Mouse (Mus musculus) adrenal gland, adult 18-20 months (tissue): Measurements from ENCODE around the gene Gadl1. TPM values are rescaled to one million over a fixed set of nuclear protein-coding genes. Genes with fewer than 3 reads are reported as not detected.

ENCODE experiments used
- DNase-seq, 2 experiments: peaks; one replicate each; pipeline ENCODE4 v3.0.0; 2021 to 2022; ENCODE audit warnings: low spot score in 2 of 2
- total RNA-seq, 2 experiments: library from RNA; stranded (reverse); gene quantifications; 1 replicate in 1 of 2; 2 replicates in 1 of 2; pipeline ENCODE4 v1.2.3; 2021

Gene Gadl1
- total RNA-seq, 2 experiments from 2014 or later: 0.23 TPM; not detected in 1

DNA sequence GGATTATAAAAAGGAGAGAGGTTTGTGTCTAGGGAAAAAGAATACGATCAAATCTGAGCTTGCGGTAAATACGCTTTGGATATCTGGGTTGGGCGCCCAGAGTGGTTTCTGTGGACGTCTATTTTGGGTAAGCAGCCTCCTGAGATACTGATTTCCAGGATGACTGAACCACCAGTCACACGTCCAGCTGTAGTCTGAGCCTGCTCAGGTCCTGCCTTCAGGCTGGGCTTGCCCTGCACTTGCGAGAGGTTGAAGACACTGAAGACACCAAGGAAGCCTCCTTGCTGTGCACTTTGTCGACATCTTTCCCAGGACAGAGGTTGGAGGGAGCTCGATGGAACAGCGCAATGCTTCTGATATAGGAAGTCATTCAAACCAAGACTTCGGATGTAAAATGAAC lies 25.0 kb downstream of the Gadl1 start:
- DNase-seq: no peak

DNA sequence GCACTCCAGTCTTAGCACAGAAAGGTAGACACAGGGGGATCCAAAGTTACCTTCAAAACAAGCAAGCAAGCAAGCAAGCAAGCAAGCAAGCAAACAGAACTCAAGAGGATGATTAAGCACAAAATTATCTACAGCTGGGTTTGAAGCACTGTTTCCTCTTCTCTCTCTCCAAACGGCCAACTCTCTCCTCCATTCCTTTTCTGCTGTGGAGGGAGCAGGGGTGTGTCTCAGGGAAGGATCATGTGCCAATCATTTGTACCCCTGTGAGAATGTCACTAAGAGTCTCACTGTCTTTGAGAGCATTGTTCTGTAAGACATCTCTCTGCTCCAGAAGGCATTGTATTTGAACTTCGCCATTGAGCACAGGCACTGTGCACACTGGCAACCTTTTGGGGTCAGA lies 27.1 kb downstream of the Gadl1 start:
- no peak for DNase-seq

DNA sequence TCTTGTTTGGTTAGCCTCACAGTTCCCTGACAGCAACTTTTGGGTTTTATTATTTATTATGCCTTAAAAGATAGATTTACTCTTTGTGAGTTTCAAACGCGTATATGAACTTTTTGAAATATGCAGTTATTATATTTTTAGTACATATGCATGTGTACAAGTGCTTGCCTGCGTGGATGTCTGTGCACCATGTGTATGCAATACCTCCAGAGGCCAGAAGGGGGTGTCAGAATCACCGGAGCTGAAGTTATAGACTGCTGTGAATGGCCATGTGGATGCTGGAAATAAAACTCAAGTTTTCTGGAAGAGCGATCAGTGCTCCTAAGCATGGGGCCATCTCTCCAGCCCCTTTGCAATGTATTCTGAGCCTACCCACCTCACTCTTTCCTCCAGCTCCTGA lies 28.7 kb downstream of the Gadl1 start:
- no peak for DNase-seq

DNA sequence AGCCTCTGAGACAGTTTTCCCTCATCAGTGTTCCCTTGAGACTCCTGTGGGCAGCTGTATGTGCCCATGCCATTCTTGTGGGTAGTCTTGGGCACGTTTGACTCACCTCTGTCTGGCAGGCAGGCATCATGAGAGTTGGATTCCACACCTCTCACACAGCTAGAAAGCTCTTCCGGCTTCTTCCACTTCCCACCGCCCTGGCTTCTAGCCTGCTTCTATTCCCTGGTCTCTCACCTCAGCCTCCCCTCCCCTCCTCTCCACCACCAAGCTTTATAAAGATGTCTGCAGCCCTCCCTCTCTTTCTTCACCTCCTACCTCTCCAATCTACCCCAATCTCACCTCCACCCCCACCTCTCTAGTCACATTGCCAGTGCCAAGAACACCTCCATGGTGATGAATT lies 30.2 kb downstream of the Gadl1 start:
- no peak for DNase-seq

DNA sequence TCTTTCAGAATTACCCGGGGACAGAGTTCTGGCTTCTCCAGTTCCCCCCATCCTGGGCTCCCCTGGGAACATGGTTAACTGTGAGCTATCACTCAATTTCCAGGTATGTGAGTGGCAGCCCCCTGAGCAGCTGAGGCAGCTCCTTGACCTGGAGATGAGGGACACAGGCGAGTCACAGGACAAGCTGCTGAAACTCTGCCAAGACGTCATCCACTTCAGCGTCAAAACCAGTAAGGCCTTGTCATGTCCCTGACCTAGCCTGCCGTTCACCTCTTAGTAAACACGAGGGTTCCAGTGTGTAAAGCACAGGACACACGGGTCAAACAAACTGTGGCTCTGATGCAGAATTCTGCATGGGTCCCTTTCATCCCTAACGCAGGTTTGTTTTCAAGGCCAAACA lies 31.9 kb downstream of the Gadl1 start:
- peak in 1 of 2 experiments; percentile 48 for DNase-seq

DNA sequence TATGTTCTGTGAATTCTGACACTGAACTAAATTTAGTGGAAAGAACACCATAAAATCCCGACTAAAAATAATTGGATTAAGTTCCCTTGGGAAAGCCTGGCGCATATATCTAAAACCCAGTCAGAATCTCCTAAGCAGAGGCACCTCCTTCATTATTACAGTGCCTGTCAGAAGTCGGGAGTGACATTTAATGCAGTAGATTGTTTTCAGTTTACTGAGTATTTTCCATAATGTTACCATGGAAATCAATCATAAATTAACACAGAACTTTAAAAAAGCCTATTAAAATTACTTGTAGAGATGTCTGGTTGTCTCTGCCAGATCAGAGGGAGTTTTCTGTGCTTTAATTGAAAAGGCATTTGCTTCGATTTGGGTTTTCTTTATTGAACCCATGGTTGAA lies 33.2 kb downstream of the Gadl1 start:
- no peak for DNase-seq

DNA sequence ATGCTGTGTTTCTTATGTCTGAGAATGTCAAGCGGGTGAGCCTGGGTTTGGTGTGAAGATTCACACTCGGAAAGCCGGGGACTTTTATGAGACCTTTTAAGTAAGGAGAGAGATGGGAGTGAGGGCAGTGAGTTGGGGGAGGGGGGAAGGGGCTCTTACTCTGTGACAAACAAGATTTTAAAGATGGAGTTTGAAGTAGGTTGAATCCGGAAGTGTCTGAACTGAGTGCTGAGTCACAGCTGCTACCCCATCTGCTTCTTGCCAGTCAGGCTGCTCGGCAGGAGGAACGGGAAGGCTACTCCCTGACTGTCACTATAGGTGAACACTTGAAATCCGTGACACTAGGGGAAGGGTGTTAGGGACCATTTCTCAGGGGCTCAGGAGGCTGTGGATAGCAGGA lies 33.7 kb downstream of the Gadl1 start:
- no peak for DNase-seq

DNA sequence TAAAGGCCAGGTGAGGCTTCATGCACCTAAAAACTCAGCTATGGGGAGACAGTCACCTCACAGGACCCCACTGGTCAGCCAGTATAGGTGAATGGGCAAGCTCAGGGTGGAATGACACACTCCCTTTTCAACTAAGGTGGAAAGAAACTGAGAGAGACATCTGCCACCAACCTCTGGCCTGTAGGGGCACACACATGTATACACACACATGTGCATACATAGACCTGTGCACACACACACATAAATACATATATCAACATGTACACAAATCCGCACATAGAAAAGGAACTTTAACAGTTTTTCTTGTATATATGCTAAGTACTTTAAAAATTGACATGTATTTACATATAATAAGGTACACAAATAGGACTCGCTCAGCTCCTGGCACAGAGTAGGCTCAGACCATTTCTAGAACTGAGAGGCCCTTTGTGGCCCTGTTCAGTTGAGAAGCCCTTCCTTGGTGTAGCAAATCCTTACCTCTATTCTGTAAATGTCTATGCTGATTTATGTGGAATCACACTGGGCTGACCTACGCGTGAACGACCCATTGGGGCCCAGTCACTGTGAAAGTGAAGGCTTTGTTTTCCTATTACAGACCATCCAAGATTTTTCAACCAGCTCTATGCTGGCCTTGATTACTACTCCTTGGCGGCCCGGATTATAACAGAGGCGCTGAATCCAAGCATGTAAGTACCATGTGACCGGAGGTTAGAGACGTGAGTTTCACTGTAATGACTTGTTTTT lies 34.5 kb downstream of the Gadl1 start:
- no peak for DNase-seq

DNA sequence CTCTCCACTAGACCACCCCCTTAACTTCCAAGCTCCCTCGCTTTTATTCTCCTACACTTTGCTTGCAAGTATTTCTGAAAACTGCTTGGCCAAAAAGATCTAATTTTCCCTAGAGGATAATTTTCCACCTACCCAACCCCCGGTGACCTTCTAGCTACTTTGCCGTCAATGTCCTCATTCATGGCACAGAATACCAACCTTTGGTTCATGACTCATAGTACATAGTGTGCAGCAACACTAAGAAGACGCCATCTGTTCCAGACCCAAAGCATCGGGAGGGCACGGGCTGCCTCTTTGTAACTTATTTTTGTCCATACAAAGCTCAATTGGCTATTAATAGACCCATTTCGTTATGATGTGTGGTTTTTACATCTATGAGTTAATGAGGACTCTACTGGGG lies 55.8 kb downstream of the Gadl1 start:
- no peak for DNase-seq

DNA sequence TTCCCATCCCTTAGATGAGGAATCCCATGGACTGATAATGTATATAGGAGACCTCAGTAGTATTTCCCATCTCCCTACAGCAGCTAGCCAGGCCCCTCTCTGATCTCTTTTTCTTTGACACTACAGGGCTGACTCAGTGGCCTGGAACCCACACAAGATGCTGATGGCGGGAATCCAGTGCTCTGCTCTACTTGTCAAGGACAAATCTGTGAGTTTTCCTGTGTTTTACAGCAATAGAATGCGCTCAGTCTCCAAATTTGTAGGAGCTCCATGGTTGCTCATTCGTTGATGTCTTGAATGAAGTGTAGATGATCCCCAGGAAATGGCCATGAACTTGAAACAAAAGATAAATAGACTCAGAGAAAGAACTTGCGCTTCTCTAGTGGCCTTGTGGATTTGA lies 56.9 kb downstream of the Gadl1 start:
- peak in 1 of 2 experiments; percentile 28 for DNase-seq

DNA sequence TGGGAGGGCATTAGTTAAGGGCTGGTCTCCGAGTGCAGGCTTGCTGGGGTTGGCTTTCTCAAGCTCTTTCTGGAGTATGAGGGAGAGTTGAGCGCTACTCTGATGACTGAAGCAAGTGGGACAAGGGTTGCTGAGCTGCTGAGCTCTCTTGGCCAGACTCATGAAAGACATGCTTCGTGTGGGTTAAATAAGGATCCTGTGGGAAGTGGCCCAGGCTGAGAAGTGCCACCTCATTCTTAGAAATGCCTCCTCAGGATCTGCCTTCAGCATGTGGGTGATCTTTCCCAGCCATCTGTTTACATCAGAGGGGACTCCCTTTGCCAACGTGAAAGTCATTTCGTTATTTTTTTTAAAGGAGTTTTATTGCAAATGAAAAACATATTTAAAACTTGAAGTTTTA lies 57.5 kb downstream of the Gadl1 start:
- no peak for DNase-seq

DNA sequence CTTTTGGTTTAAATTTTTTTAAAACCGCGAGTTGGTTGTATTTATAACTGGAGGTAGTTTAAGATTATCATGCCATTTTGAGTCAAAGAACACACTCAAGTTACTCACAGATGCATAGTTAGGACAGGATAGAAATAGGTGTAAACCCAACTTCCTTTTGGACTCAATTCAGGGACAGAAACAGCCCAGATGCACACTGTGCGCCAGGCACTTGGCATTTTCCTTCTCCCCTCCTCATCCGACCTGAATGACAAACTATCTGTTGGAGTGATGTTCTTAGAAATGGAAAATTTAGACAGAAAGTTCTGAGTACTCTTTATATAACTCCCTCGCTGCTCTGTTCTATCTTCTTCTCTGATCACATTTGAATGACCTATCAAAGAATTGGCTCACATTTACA lies 58.4 kb downstream of the Gadl1 start:
- no peak for DNase-seq

DNA sequence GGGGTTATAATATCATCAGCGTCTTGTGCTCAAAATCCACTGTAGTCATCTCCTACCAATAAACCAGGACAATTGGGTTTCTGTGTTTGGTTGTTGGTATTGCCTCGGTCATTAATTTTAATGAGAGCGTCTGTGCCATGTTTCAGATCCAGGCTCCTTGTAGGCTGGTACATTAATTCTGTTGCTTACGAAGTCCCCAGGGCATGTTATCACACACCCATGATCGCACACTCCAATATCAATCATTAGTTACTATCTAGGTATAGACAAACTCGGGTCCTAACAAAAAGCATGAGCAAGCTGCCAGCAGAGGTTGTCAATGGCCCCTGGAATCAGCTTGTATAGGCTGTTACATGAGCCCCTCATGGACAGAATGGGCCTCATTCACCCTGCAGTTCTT lies 67.6 kb downstream of the Gadl1 start:
- no peak for DNase-seq

DNA sequence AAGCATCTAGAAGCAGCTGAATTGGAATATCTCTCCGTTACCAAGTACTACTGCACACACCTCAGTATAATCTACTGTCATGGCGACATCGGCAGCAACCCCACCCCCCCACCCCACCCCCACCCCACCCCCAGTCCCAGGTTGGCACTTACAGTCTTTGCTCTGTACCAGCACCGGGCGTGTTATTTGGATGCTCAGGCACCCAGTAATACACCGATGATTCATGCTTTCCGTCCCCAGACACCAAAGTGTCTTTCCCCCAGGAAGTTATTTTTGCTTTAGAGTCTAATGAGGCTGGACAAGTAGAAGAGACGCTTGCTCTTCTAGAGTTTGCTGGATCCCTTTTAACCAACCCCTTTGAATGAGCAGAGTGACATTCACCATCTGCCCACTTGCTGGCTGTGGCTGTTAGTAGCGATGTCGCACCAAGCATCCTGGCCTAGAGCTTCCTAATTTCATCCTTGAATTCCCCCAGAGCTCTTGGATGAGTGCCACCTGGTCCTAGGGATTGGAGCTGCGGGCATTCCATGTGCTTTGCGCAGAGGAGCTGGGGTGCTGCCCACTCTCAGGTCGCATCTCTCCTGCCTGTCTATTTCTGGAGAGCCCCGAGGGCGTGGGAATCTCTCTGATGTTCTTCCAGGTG lies 68.5 kb downstream of the Gadl1 start:
- DNase-seq: peak in 1 of 2 experiments; percentile 37

DNA sequence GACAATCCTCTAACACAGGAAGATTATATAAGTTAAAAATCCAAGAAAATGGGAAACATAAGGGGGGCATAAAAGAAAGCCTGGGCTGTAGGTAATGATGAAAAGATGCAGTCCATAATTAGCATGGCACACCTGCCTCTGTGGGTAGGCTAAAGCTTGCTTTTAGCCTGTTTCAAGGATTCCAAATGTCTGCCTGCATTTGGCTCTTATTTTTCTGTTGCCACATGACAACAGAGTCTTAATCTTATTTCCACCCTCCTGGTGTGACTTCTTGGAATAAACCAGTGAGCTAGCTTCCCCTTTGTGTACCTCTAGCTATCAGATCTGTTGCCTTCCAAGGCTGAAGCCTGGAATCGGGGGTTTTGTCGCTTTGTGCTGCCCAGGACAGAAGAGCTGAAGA lies 69.2 kb downstream of the Gadl1 start:
- no peak for DNase-seq

DNA sequence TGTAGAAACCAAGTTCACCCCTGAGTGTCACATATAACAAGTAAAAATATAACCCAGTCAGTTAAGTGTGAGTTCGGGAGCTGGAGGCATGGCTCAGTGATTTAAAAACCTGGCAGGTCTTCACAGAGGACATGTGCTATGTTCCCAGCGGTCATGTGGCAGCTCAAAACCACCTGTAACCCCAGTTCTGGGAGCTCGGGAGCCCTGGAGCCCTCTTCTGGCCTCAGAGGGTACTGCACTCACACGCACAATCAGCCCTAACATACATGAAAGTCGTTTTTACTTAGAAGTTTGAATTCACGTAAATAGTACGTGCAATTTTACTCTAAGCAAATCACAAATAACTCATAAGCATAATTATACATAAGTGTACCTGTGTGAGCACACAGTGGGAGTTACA lies 81.4 kb downstream of the Gadl1 start:
- no peak for DNase-seq

DNA sequence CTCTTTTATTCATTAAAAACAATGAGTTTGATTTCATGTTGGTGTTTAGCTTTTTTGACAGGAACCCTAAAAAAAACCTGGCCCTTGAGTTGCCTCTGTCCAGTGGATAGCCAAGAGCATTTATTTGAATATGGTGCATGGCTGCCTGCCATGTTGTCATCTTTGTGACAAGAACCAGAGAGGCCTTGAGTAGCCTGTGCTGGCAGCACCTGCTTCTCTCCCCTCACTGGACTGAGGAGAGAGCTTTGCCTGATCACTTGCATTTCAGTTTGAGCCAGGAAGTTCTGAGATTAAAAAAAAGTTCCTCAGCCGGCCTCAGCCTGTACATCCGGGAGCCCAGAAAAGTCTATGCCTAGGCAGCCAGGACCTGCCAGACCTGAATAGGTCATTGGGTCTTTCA lies 85.5 kb downstream of the Gadl1 start:
- no peak for DNase-seq

DNA sequence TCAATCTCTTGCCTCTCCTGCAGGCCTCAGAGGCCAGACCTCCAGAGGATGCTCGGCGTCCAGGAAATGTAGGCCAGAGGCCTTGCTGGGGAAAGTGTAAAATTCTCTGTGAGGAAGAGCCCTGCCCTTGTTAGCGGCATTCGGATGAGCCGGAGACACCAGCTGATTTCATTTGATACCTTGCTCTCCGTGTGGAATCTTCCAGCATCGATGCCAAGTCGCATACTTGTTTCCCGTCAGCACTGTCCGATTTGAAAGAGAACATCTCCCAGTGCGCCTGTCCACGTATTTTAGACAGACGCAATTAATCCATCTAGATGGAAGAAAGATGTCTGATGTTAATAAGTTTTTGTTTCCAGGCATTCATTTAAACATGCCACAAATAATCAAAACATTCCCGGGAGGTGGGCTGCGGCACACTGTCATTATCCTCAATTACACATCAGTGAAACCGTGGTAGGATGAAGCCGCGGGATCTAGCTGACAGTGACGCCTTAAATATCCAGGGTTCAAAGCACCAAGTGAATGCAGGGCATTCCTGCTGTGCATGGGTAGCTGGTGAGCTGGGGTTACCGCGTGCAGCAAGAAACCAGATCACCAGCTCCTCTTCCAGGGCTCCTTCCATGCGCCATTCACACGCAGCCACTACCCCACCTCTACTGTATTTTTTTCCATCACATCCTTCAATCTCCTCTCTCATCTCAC lies 86.8 kb downstream of the Gadl1 start:
- DNase-seq: no peak

DNA sequence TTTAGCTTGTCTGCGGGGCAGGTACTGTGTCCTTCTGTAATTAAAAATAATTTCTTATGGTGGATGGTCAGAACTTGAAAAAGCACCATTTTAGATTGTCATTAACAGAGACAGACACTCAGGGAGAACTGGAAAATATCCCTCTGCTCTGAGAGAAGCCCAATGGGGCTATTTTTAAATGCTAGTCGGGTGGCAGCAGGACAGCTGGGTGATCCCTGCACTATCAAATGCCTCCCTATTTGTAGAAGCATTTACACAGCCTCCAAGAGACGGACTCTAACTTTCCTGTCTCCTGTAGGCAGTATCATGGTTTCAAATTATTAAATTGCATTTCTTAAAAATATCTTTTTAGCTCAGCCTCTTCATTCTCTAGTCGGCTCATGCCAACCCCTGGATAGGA lies 89.1 kb downstream of the Gadl1 start:
- DNase-seq: no peak

DNA sequence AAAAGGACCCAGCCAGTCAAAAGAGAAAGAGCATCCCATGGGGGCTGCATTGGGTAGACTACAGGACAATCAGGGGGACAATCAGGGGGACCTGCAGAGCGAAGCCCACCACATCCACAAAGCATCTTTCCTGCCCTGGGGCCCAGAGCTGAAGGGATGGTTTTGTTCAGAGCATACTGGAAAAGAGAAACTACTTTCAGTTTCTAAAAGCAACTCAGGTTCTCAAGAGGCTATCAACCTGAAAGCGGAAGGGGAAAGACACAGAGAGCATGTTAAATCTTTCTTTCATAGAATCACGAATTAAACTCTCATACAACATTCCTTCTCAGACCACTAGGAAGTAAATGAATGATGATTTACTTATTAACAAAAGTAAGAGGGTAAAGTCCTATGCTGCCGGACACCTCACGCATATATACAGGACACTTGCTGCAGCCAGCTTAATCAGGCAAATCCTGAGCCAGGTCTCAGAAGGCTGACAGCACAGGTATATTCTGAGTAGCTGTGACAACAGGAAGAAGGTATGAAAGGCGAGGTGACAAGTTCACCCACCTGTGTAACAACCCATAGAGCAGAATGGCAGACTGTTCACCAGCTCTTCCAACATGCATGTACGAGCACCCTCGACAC lies 90.2 kb downstream of the Gadl1 start:
- DNase-seq: no peak

DNA sequence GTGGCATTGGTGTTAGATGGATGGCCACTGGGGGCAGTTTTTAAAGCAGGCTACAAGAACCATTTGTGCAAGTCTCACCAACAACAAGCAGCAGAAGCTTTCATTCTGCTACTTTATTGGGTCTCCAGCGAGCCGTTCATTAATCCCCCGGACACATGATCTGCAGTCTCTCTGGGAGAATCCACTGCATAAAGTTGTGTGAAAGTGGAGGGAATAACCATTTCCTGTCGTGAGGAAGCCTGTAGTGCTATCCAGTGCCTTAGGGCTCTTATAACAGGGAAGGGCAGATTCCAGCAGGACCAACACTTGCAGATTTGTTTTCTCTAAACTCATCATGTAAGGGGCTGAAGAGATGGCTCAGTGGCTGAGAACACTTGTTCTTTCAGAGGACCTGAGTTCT lies 104.7 kb downstream of the Gadl1 start:
- no peak for DNase-seq

DNA sequence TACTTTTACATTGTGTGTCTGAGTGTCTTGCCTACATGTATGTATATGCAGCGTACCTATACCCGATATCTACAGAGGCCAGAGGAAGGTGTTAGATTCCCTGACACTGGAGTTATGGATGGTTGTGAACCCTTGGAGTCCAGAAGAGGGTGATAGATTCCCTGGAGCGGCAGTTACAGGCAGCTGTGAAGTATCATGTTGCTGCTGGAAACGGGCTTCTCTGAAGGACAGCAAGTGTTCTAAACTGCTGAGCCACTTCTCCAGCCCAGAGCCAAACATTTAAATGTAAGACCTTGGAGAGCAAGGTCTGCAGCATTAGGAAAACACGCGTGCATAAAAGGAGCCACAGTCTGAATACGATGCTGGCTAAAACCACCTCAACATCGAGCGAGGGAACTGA lies 107.0 kb downstream of the Gadl1 start:
- DNase-seq: no peak
